Mouse (Mus musculus): ENCODE data around the gene 9130023H24Rik. TPM values are rescaled to one million over a fixed set of nuclear protein-coding genes. Genes with fewer than 3 reads are reported as not detected.
A peak's percentile ranks its signal among the peaks of the same experiment; 100 is the strongest.

Gene 9130023H24Rik
- total RNA-seq (2015; ENCODE audit: low replicate concordance), result 3.6 and 5.9 TPM in 2 replicates
- 2.6 and 2.8 TPM in 2 replicates for total RNA-seq (2017; ENCODE audit: low replicate concordance)

- peak; percentile 79 for ATAC-seq (replicated peaks; ENCODE audit: low FRiP score, poor library complexity, severe bottlenecking)
Observed at GRCm38 (mm10) chr7:128237927-128238778, at the start of gene 9130023H24Rik. TSS of gene 9130023H24Rik (minus strand) at chr7:128238031.

- no peak for ATAC-seq (replicated peaks; ENCODE audit: low FRiP score, poor library complexity, severe bottlenecking)
Observed at GRCm38 (mm10) chr7:128285060-128285459, 47.2 kb upstream of the 9130023H24Rik start.

GRCm38 (mm10) chr7:128284047-128284446, 46.2 kb upstream of the 9130023H24Rik start:
- ATAC-seq (replicated peaks; ENCODE audit: low FRiP score, poor library complexity, severe bottlenecking), result no peak

- ATAC-seq (replicated peaks; ENCODE audit: low FRiP score, poor library complexity, severe bottlenecking), result no peak
Observed at GRCm38 (mm10) chr7:128282532-128283244, 44.9 kb upstream of the 9130023H24Rik start.

GRCm38 (mm10) chr7:128281765-128282164, 43.9 kb upstream of the 9130023H24Rik start:
- ATAC-seq (replicated peaks; ENCODE audit: low FRiP score, poor library complexity, severe bottlenecking), result no peak

GRCm38 (mm10) chr7:128279750-128280149, 41.9 kb upstream of the 9130023H24Rik start:
- no peak for ATAC-seq (replicated peaks; ENCODE audit: low FRiP score, poor library complexity, severe bottlenecking)

GRCm38 (mm10) chr7:128276051-128276450, 38.2 kb upstream of the 9130023H24Rik start:
- ATAC-seq (replicated peaks; ENCODE audit: low FRiP score, poor library complexity, severe bottlenecking), result no peak

- no peak for ATAC-seq (replicated peaks; ENCODE audit: low FRiP score, poor library complexity, severe bottlenecking)
Observed at GRCm38 (mm10) chr7:128271496-128271895, 33.7 kb upstream of the 9130023H24Rik start.

GRCm38 (mm10) chr7:128270431-128270850, 32.6 kb upstream of the 9130023H24Rik start:
- ATAC-seq (replicated peaks; ENCODE audit: low FRiP score, poor library complexity, severe bottlenecking), result peak; percentile 92

- no peak for ATAC-seq (replicated peaks; ENCODE audit: low FRiP score, poor library complexity, severe bottlenecking)
Observed at GRCm38 (mm10) chr7:128267813-128268212, 30.0 kb upstream of the 9130023H24Rik start.

- ATAC-seq (replicated peaks; ENCODE audit: low FRiP score, poor library complexity, severe bottlenecking), result no peak
Observed at GRCm38 (mm10) chr7:128267391-128267790, 29.6 kb upstream of the 9130023H24Rik start.

- no peak for ATAC-seq (replicated peaks; ENCODE audit: low FRiP score, poor library complexity, severe bottlenecking)
Observed at GRCm38 (mm10) chr7:128266056-128266455, 28.2 kb upstream of the 9130023H24Rik start.

- no peak for ATAC-seq (replicated peaks; ENCODE audit: low FRiP score, poor library complexity, severe bottlenecking)
Observed at GRCm38 (mm10) chr7:128265411-128265810, 27.6 kb upstream of the 9130023H24Rik start, which contains the start of gene Slc5a2. TSS of gene Slc5a2 (plus strand) at chr7:128265657.

- peak; percentile 66; the same call in 1 of the 2 replicates for ATAC-seq (replicated peaks; ENCODE audit: low FRiP score, poor library complexity, severe bottlenecking)
Observed at GRCm38 (mm10) chr7:128256783-128257334, 19.0 kb upstream of the 9130023H24Rik start.

- no peak for ATAC-seq (replicated peaks; ENCODE audit: low FRiP score, poor library complexity, severe bottlenecking)
Observed at GRCm38 (mm10) chr7:128255757-128256156, 17.9 kb upstream of the 9130023H24Rik start.

GRCm38 (mm10) chr7:128254978-128255377, 17.1 kb upstream of the 9130023H24Rik start:
- no peak for ATAC-seq (replicated peaks; ENCODE audit: low FRiP score, poor library complexity, severe bottlenecking)

GRCm38 (mm10) chr7:128252609-128253008, 14.8 kb upstream of the 9130023H24Rik start:
- ATAC-seq (replicated peaks; ENCODE audit: low FRiP score, poor library complexity, severe bottlenecking), result no peak

GRCm38 (mm10) chr7:128251946-128252345, 14.1 kb upstream of the 9130023H24Rik start:
- no peak for ATAC-seq (replicated peaks; ENCODE audit: low FRiP score, poor library complexity, severe bottlenecking)

- no peak for ATAC-seq (replicated peaks; ENCODE audit: low FRiP score, poor library complexity, severe bottlenecking)
Observed at GRCm38 (mm10) chr7:128249998-128250397, 12.2 kb upstream of the 9130023H24Rik start.
